Mouse (Mus musculus) Patski (cell line): ENCODE results near the gene Copz1. TPM values are rescaled to one million over a fixed set of nuclear protein-coding genes. Genes with fewer than 3 reads are reported as not detected.
"Not testable (repeated sequence)": the region's sequence is repeated elsewhere in the genome, so short reads cannot be mapped to it uniquely, and the experiment has no call there.

ENCODE experiments used
- ATAC-seq: fragments of 100-300 bp; one replicate; pipeline ENCODE4 v1.8.0; 2021
- CTCF ChIA-PET: fragments of 350-600 bp; sonication (Branson Sonifier 250); formaldehyde crosslinking; loops from one replicate; lab custom pipeline; 2022; ENCODE audit warnings: inconsistent platforms; lab: Charles Lee
- POLR2A ChIA-PET: fragments of 350-600 bp; sonication (Branson Sonifier 250); formaldehyde crosslinking; loops from one replicate; lab custom pipeline; 2022; ENCODE audit warnings: antibody characterized with exemption, inconsistent platforms; lab: Charles Lee
- DNase-seq: peaks from one replicate; pipeline ENCODE4 v3.0.0-alpha.2; 2011; ENCODE audit warnings: low read depth, low spot score
- H3K27me3 ChIP-seq: fragments of 371-371 bp; one replicate; pipeline ENCODE4 v1.5.1; 2021
- CTCF ChIP-seq: fragments of 100-300 bp; IDR thresholded peaks from one replicate; pipeline ENCODE4 v1.5.1; 2021
- in situ Hi-C: fragments of 300-500 bp; cut with MboI; formaldehyde crosslinking; loops from 3 replicates; pipeline ENCODE4 v1.11.1; 2018; ENCODE audit warnings: low pct_unique_long_range_greater_than_20kb, mixed read lengths
- polyA plus RNA-seq: library from polyadenylated mRNA; unstranded; gene quantifications from one replicate; pipeline ENCODE4 v1.2.3, GENCODE M21; 2021

Gene Copz1
- polyA plus RNA-seq, 1 experiment from 2014 or later, result 163 TPM

DNA sequence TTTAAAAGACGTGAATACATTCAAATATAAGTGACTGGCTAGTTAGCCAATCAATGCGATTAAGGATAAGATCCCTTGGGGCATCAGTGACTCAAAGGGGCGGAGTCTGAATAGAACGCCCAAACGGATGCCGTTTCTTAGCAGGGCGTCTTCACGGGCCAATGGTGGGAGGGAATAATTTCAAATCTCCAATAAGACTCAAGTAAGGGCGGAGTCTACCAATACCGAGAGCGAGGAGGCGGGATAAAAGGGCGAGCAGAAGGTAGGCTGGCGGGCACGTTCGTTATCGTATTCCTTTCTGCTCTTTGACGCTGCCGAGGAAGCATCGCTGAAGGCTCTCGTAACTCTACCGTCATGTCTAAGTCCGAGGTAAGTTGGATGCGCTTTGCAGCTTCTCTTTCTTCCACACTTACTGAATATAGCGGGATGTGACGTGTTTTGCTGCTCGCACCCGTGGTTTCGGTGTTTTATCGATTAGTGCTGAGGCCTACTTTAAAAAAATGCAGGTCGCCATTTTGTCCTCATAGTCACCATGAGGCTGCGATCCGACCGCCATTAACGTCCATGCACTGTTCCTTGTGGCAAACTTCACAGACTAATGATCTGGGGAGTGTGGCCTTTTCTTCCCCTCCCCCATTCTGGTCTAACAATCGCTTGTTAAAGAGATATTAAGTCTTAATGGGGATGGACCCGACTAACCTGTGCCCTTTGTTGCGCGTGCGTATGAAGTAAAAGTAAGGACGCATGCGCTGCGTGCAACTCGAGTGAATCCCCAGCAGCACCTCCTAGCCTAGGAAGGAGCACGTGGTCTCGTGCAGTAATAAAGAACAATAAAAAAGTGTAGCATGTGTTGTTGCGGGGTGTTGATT lies 32.1 kb upstream of the Copz1 start, which contains the start of gene Hnrnpa1:
TSS of gene Hnrnpa1 (plus strand) at position 273 of the 869 bp plus-strand sequence.
- ATAC-seq (peak; percentile 85), DNase-seq (peak; percentile 97)
- in situ Hi-C loops, result no loop called here
- no peaks in the 10 kb centered on the region for H3K27me3 ChIP-seq
- CTCF ChIA-PET, result interaction anchor here (0.9 to 2.1 kb wide), 4 partner anchors 10 to 274 kb away, joined by 3 to 5 read pairs (median 3); partner anchors contain the start of gene Hoxc10
- no peak for TF ChIP-seq CTCF
- POLR2A ChIA-PET, result interaction anchor here (0.6 to 1.5 kb wide), 5 partner anchors 9 to 698 kb away, joined by 3 to 8 read pairs (median 6); no protein-coding TSS in a partner anchor

DNA sequence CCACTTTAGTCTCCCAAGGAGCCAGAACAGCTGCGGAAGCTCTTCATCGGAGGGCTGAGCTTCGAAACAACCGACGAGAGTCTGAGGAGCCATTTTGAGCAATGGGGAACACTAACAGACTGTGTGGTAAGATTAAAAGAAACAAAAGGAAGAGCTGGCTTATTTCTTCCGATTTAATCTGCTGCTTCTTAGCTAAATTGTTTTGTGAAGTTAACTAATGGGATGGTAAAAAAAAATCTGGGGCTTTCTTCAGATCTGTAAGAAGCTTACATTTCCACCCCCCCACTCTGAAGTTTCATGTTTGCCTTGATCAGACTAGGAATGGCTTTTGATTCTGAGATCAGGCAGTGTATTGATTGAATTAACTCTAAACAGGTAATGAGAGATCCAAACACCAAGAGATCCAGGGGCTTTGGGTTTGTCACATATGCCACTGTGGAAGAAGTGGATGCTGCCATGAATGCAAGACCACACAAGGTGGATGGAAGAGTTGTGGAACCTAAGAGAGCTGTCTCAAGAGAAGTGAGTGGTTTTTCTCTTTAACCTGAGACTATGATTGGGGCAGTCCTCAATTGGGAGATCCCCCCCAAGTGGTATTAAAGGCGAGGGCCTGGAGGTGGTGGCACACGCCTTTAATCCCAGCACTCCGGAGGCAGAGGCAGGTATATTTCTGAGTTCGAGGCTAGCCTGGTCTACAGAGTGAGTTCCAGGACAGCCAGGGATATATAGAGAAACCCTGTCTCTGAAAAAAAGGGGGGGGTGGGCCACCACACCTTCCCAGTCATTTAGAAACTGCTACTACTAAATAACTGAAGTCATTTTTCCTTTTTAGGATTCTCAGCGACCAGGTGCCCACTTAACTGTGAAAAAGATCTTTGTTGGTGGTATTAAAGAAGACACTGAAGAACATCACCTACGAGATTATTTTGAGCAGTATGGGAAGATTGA lies 31.2 kb upstream of the Copz1 start:
- POLR2A ChIA-PET, in situ Hi-C loops, H3K27me3 ChIP-seq, ATAC-seq, DNase-seq: not testable (repeated sequence)
- CTCF ChIA-PET, result interaction anchor here (0.9 to 1.1 kb wide), 4 partner anchors 9 to 47 kb away, joined by 3 to 4 read pairs (median 3); no protein-coding TSS in a partner anchor

DNA sequence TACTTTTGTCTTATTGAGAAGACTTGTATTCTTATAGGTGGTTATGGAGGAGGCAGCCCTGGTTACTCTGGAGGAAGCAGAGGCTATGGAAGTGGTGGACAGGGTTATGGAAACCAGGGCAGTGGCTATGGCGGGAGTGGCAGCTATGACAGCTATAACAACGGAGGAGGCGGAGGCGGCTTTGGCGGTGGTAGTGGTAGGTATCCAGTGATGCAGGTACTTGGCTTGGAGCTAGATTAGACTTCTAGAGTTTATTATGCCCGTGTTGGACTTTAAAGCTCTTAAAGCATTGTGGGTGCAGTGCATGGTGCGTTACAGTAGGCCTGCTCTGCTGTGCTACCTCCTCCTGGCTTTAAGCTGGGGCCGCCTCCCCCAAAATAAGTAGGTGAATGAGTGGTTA lies 29.6 kb upstream of the Copz1 start:
- in situ Hi-C loops, result no loop called here

DNA sequence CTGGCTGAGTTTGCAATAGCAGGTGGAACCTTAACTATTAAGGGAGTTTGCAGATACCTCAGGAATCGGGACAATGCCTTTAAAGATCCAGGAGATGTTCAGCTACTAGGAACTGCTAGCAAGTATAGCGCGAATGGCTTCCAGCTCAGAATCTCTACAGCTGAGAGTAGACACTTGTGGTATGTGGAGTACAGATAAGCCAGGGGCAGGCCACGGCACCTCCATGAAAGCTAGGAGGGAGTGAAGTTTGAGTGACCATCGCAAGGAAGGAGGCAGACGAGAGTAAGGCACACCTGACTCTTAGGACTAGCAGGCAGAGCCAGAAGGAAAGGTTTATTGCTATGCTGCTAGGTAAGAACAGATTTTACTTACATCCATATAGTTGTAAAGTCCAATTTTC lies 26.9 kb upstream of the Copz1 start:
- no peaks in the 10 kb centered on the region for H3K27me3 ChIP-seq
- DNase-seq (no peak), ATAC-seq (no peak)
- TF ChIP-seq CTCF, result no peak
- in situ Hi-C loops, result no loop called here
- CTCF ChIA-PET, result interaction anchor here (0.9 kb wide), 1 partner anchor 61 kb away, joined by 3 read pairs; no protein-coding TSS in a partner anchor
- POLR2A ChIA-PET, result no interaction called here

More for the DNA sequence above, 29.6 kb upstream of the Copz1 start:
- no peak for TF ChIP-seq CTCF
- CTCF ChIA-PET, result interaction anchor here (1.1 to 1.3 kb wide), 2 partner anchors 8 to 19 kb away, joined by 3 to 4 read pairs; no protein-coding TSS in a partner anchor
- POLR2A ChIA-PET, result interaction anchor here (0.6 to 1.0 kb wide), 2 partner anchors 28 to 37 kb away, joined by 4 to 5 read pairs; no protein-coding TSS in a partner anchor
- DNase-seq (no peak), ATAC-seq (no peak)
- H3K27me3 ChIP-seq, result no peaks in the 10 kb centered on the region

DNA sequence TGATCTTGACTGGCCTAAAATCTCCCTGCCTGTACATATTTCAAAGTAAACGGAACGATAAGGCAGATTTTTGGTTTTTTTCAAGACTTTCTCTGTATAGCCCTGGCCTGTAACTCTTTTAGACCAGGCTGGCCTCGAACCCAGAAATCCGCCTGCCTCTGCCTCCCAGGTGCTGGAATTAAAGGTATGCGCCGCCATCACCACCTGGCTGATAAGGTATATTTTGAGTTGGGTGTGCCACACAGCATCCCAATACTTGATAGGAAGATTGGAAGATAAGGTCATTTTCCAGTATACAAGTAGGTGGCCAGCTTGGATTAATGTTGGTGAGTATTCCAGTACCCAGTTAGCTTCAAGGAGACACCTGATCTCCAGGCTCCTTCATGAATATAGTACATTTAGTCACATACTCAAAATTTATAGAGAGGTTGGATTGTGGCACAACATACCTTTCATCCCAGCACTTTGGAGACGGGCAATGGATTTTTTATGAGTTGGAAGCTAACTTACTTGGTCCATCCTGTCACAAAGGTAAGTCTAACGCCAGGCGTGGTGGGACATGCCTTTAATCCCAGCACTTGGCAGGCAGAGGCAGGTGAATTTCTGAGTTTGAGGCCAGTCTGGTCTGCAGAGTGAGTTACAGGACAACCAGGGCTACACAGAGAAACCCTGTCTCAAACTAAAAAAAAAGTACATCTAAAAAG lies 25.3 kb upstream of the Copz1 start:
- ATAC-seq, result no peak
- POLR2A ChIA-PET, result interaction anchor here (0.6 to 0.7 kb wide), 2 partner anchors 59 to 627 kb away, joined by 3 read pairs; no protein-coding TSS in a partner anchor
- in situ Hi-C loops, result no loop called here
- CTCF ChIA-PET, result interaction anchor here (1.3 to 3.4 kb wide), 7 partner anchors 14 to 77 kb away, joined by 3 to 16 read pairs (median 4); partner anchors contain the start of gene Gpr84
- TF ChIP-seq CTCF, result no peak
- no peak for DNase-seq
- no peaks in the 10 kb centered on the region for H3K27me3 ChIP-seq

DNA sequence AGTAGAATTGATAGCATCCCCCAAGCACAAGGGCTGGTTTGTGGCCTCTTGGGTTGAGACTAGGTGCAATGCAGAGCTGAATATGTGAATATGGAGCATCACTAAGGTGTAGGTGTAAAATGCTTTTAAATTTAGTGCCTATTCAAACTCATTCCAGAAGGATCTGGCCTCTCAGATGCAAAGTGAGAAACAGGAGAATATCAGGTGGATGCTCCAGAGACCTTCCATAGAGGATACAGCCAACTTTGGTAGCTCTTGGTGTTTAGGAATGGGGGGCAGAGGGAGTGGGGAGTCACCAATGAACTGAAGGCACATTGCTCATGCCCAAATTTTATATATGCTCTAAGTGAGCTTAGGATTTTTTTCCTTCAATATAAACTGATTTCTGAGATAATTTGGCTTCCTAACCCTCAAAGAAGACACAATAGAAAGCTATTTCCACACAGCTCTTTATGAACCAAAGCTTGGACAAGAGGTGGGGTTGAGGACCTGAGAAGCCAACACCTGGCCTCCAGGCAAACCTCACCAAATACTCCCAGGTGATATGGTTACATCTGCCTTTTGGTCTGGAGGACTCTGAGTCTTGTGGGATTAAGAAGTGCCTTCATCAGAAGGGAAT lies 24.6 kb upstream of the Copz1 start:
- ChIA-PET POLR2A (no interaction called here), CTCF (interaction anchor here (1.0 to 3.4 kb wide), 7 partner anchors 15 to 76 kb away, joined by 3 to 16 read pairs (median 3); partner anchors contain the start of gene Gpr84)
- no peak for DNase-seq
- H3K27me3 ChIP-seq, result no peaks in the 10 kb centered on the region
- in situ Hi-C loops, result no loop called here
- TF ChIP-seq CTCF, result no peak
- no peak for ATAC-seq

DNA sequence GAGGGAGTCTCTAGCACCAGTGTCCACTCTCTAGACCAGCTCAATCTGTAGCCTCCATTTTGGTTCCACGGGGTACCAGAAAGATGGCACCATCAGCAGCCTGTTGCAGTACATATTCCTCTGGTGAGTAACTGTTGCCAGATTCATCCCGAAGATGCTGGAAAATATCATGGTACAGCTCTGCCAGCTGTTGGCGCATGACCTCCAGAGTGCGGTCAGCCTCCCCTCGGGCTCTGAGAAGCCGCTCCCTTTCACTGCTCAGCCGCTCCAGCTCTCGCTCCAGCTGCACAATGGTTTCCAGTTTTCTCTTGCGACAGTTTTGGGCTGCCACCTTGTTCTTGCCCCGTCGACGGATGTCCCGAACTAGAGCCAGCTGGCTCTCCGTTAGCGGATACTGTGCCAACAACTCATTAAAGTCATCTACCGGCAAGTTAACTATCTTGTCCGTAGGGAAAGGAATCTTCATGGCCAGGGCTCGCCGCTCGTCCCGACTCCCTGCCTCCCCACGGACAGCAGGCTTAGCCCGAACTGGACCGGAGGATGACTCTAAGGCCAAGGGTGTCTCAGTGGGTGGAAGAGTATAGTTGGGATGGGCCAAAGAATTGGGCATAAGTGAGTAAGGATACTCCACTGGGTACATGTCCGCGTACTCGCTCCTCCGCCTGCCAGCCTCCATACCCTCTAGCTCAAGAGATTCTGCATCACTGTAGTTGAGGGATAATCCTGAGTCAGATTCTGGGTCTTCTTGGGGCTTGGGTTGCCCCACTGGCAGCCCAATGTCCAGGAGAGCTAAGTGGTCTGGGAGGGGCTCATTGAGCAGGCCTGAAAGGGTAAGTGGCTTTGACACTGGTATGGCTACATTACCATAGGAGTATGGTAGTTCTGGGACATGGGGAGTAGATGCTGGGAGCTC lies 23.9 kb upstream of the Copz1 start:
- in situ Hi-C loops, result no loop called here
- DNase-seq, result no peak
- no peak for TF ChIP-seq CTCF

DNA sequence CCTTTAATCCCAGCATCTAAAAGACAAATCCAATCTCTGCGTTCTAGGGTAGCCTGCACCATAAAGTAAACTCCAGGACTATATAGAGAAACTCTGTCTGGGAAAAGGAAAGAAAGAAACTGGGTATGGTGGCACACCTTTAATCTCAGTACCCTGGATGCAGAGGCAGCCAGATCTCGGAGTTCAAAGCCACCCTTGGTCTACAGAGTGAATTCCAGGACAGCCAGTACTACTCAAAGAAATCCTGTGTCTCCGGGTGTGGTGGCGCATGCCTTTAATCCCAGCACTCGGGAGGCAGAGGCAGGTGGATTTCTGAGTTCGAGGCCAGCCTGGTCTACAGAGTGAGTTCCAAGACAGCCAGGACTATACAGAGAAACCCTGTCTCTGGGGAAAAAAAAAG lies 23.0 kb upstream of the Copz1 start:
- ATAC-seq, DNase-seq, in situ Hi-C loops, H3K27me3 ChIP-seq, POLR2A ChIA-PET: not testable (repeated sequence)
- CTCF ChIA-PET, result interaction anchor here (1.3 to 3.4 kb wide), 3 partner anchors 11 to 57 kb away, joined by 3 to 16 read pairs (median 9); no protein-coding TSS in a partner anchor

More for the DNA sequence above, 23.9 kb upstream of the Copz1 start:
- CTCF ChIA-PET, result interaction anchor here (1.0 to 3.4 kb wide), 8 partner anchors 14 to 75 kb away, joined by 3 to 16 read pairs (median 3); partner anchors contain the start of gene Gpr84
- H3K27me3 ChIP-seq, result no peaks in the 10 kb centered on the region
- ATAC-seq, result no peak
- POLR2A ChIA-PET, result no interaction called here
